Mouse (Mus musculus) CH12.LX (cell line): ENCODE data around the gene Rab3a. TPM values are rescaled to one million over a fixed set of nuclear protein-coding genes. Genes with fewer than 3 reads are reported as not detected.

ENCODE experiments used
- DNase-seq: peaks from one replicate; pipeline ENCODE4 v3.0.0-alpha.2; 2013; ENCODE audit errors: extremely low read depth
- H3K27ac ChIP-seq: 2 replicates; pipeline ENCODE4 v1.5.1; 2012; ENCODE audit warnings: low read depth, mild to moderate bottlenecking, control low read depth, moderate library complexity; ENCODE audit not compliant: insufficient read depth
- H3K27me3 ChIP-seq: replicated peaks from 2 replicates; pipeline ENCODE3; 2012; ENCODE audit warnings: inconsistent platforms
- H3K36me3 ChIP-seq, 2 experiments: replicated peaks in 1 of 2; 2 replicates each; pipeline versions ENCODE3 to v1.6.1; 2012; ENCODE audit warnings: inconsistent platforms in 1 of 2, low read length in 1 of 2, mild to moderate bottlenecking in 1 of 2, mixed read lengths in 1 of 2, moderate library complexity in 1 of 2; ENCODE audit not compliant: control insufficient read depth in 1 of 2, insufficient read depth in 1 of 2
- H3K4me1 ChIP-seq, 2 experiments: 2 replicates each; pipeline ENCODE4 v1.6.1; 2012; ENCODE audit warnings: inconsistent platforms in 1 of 2, moderate library complexity in 1 of 2; ENCODE audit not compliant: insufficient read depth in 2 of 2, control insufficient read depth in 1 of 2
- H3K4me2 ChIP-seq: 2 replicates; pipeline ENCODE4 v1.6.1; 2012; ENCODE audit warnings: low read depth, mild to moderate bottlenecking, control low read depth; ENCODE audit not compliant: poor library complexity, insufficient read depth, severe bottlenecking
- H3K4me3 ChIP-seq, 3 experiments: fragments of 150-350 bp in 1 of 3; sonication (generic) in 1 of 3; replicated peaks in 1 of 3; 2 replicates each; pipeline versions ENCODE3 to v1.5.1; 2011 to 2012; ENCODE audit warnings: low read depth in 2 of 3, low read length in 2 of 3, mild to moderate bottlenecking in 2 of 3, moderate library complexity in 2 of 3, control low read depth in 1 of 3, improper control_type of control experiment in 1 of 3, inconsistent platforms in 1 of 3, mixed read lengths in 1 of 3; ENCODE audit not compliant: poor library complexity in 1 of 3
- H3K79me2 ChIP-seq: replicated peaks from 2 replicates; pipeline ENCODE4 v1.6.1; 2012; ENCODE audit warnings: mild to moderate bottlenecking, moderate library complexity; ENCODE audit not compliant: control insufficient read depth, poor library complexity, insufficient read depth, severe bottlenecking; ENCODE audit errors: extremely low read depth
- H3K9ac ChIP-seq: 2 replicates; pipeline ENCODE4 v1.6.1; 2012; ENCODE audit warnings: low read depth, mild to moderate bottlenecking, control low read depth, moderate library complexity; ENCODE audit not compliant: insufficient read depth
- H3K9me3 ChIP-seq: replicated peaks from 2 replicates; pipeline ENCODE3; 2012; ENCODE audit warnings: low read length, inconsistent platforms, mixed read lengths
- BHLHE40 ChIP-seq: IDR thresholded peaks from 2 replicates; pipeline ENCODE4 v1.6.1; 2011; ENCODE audit warnings: mild to moderate bottlenecking, low read depth, low read length, improper control_type of control experiment
- CHD2 ChIP-seq: IDR thresholded peaks from 2 replicates; pipeline ENCODE4 v1.6.1; 2011; ENCODE audit warnings: low read length, improper control_type of control experiment
- ELF1 ChIP-seq: IDR thresholded peaks from 2 replicates; pipeline ENCODE4 v1.6.1; 2014; ENCODE audit warnings: low read depth, mild to moderate bottlenecking, inconsistent platforms, low read length, improper control_type of control experiment
- EP300 ChIP-seq: IDR thresholded peaks from 2 replicates; pipeline ENCODE4 v1.6.1; 2011; ENCODE audit warnings: low read length, improper control_type of control experiment
- IRF4 ChIP-seq: IDR thresholded peaks from 2 replicates; pipeline ENCODE4 v1.6.1; 2014; ENCODE audit warnings: low read depth, mild to moderate bottlenecking, inconsistent platforms, low read length, improper control_type of control experiment
- JUN ChIP-seq: IDR thresholded peaks from 2 replicates; pipeline ENCODE4 v1.6.1; 2011; ENCODE audit warnings: low read depth, mild to moderate bottlenecking, low read length, improper control_type of control experiment, moderate library complexity; ENCODE audit not compliant: insufficient read depth
- JUND ChIP-seq: conservative IDR thresholded peaks from 2 replicates; pipeline ENCODE4 v1.6.1; 2011; ENCODE audit warnings: low read depth, low read length, improper control_type of control experiment
- MAFK ChIP-seq: IDR thresholded peaks from 2 replicates; pipeline ENCODE4 v1.6.1; 2011; ENCODE audit warnings: low read length, improper control_type of control experiment; ENCODE audit not compliant: insufficient replicate concordance
- MAX ChIP-seq: IDR thresholded peaks from 2 replicates; pipeline ENCODE4 v1.6.1; 2011; ENCODE audit warnings: low read length, improper control_type of control experiment
- MAZ ChIP-seq: IDR thresholded peaks from 2 replicates; pipeline ENCODE4 v1.6.1; 2012; ENCODE audit warnings: low read depth, mild to moderate bottlenecking, inconsistent platforms, low read length, improper control_type of control experiment, moderate library complexity
- MEF2A ChIP-seq: IDR thresholded peaks from 2 replicates; pipeline ENCODE4 v1.6.1; 2014; ENCODE audit warnings: low read depth, mild to moderate bottlenecking, inconsistent platforms, low read length, improper control_type of control experiment, borderline replicate concordance
- MYC ChIP-seq: IDR thresholded peaks from 2 replicates; pipeline ENCODE4 v1.6.1; 2011; ENCODE audit warnings: low read depth, mild to moderate bottlenecking, improper control_type of control experiment, low read length
- NELFE ChIP-seq: IDR thresholded peaks from 2 replicates; pipeline ENCODE4 v1.6.1; 2011; ENCODE audit warnings: low read depth, low read length, improper control_type of control experiment
- NRF1 ChIP-seq: IDR thresholded peaks from 2 replicates; pipeline ENCODE4 v1.6.1; 2014; ENCODE audit warnings: low read depth, mild to moderate bottlenecking, inconsistent platforms, low read length, improper control_type of control experiment, moderate library complexity
- PAX5 ChIP-seq: IDR thresholded peaks from 2 replicates; pipeline ENCODE4 v1.6.1; 2012; ENCODE audit warnings: low read length, inconsistent platforms, mixed read lengths
- POLR2A ChIP-seq: IDR thresholded peaks from 2 replicates; pipeline ENCODE4 v1.6.1; 2011; ENCODE audit warnings: low read depth, mild to moderate bottlenecking, improper control_type of control experiment, low read length
- RAD21 ChIP-seq: IDR thresholded peaks from 2 replicates; pipeline ENCODE4 v1.6.1; 2011; ENCODE audit warnings: low read depth, mild to moderate bottlenecking, low read length, improper control_type of control experiment, moderate library complexity
- RCOR1 ChIP-seq: conservative IDR thresholded peaks from 2 replicates; pipeline ENCODE4 v1.6.1; 2012; ENCODE audit warnings: low read depth, mild to moderate bottlenecking, inconsistent platforms, low read length, improper control_type of control experiment
- SIN3A ChIP-seq: IDR thresholded peaks from 2 replicates; pipeline ENCODE4 v1.6.1; 2012; ENCODE audit warnings: low read length, improper control_type of control experiment, inconsistent platforms
- SMC3 ChIP-seq: IDR thresholded peaks from 2 replicates; pipeline ENCODE4 v1.6.1; 2011; ENCODE audit warnings: low read depth, low read length, improper control_type of control experiment
- UBTF ChIP-seq: IDR thresholded peaks from 2 replicates; pipeline ENCODE4 v1.6.1; 2012; ENCODE audit warnings: low read depth, mild to moderate bottlenecking, inconsistent platforms, low read length, improper control_type of control experiment, moderate library complexity
- ZC3H11A ChIP-seq: IDR thresholded peaks from 2 replicates; pipeline ENCODE4 v1.6.1; 2012; ENCODE audit warnings: low read depth, mild to moderate bottlenecking, inconsistent platforms, low read length, improper control_type of control experiment
- dilution Hi-C: fragments of 300-500 bp; cut with MboI; formaldehyde crosslinking; loops from 2 replicates; pipeline ENCODE4 v1.14.3; 2020; ENCODE audit warnings: low sequenced_read_pairs; ENCODE audit not compliant: extremely low pct_unique_long_range_greater_than_20kb, extremely low pct_ligation_motif_present
- in situ Hi-C: fragments of 300-500 bp; cut with MboI; formaldehyde crosslinking; loops from 3 replicates; pipeline ENCODE4 v1.14.3; 2019; ENCODE audit warnings: low sequenced_read_pairs, low pct_ligation_motif_present, low pct_unique_long_range_greater_than_20kb, mixed read lengths
- polyA plus RNA-seq: library from polyadenylated mRNA; unstranded; fragments of >175 nt; gene quantifications from 2 replicates; pipeline ENCODE4 v1.2.1, GENCODE M21; 2012; ENCODE audit warnings: low read depth; ENCODE audit not compliant: insufficient read length
- total RNA-seq, 2 experiments: library from RNA; depleted of rRNA; stranded (reverse); fragments of 300-350 nt in 1 of 2; fragments of >200 nt in 1 of 2; gene quantifications; 2 replicates each; pipeline ENCODE4 v1.2.3; 2012 to 2014

Gene Rab3a
- total and polyA plus RNA-seq, 3 experiments: 0.87 to 1.9 (median 0.99) TPM

DNA sequence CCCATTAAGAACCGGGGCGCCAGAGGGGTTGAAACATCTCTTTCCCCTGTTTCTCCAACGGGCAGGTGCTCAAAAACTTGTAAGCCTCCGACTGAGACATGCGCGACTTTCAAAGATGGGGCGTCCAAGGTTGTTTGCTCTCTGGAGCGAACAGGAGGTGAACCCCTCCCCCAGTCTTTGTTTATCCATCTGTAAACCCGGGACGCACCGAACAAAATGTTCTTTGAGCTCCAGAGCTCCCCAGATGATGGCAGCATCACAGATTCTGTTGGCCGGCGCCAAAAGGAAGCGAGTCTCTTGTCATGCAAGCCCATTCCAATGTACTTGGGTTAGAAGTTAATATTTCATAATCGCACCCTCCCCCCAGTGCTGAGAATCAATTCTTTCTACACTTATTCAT is 43.8 kb downstream of the Rab3a start:
- dilution Hi-C loops: no loop called here
- H3K9ac ChIP-seq: no peak overlapping the region

DNA sequence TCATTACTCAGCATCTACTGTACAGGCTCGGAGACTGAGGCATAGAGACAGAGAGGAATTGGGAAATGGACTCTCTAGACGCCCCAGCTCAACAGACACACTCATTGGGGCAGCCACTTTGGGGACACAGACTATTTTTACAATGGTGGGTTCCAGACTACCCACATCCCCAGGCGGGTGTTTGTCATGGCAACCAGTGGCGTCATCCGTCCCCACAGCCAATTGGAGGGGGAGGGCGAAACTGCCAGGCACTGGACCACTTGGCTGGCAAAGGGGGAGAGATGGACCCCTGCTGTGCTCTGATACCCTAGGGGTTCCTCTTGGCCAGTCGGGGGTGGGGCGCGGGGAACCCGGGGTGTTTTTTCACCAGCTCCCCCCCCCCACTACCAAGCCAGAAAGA is 46.2 kb downstream of the Rab3a start:
- no peaks in the 10 kb centered on the region for H3K79me2 ChIP-seq
- H3K4me2 ChIP-seq: no peak overlapping the region
- no peak for TF ChIP-seq SMC3
- no peak for TF ChIP-seq RCOR1
- no peak for TF ChIP-seq SIN3A
- no peak for TF ChIP-seq MEF2A
- TF ChIP-seq ZC3H11A: no peak
- no peak for TF ChIP-seq MAZ
- no peak for TF ChIP-seq PAX5
- dilution Hi-C loops: no loop called here
- H3K4me1 ChIP-seq: peaks cover 10 to 38% of the 10 kb centered on the region in 2 experiments
- DNase-seq: no peak
- peaks cover 17% of the 10 kb centered on the region for H3K27me3 ChIP-seq
- peaks cover 0 to 1% of the 10 kb centered on the region in 2 experiments for H3K36me3 ChIP-seq
- H3K4me3 ChIP-seq: no peak overlapping the region
- H3K9me3 ChIP-seq: no peaks in the 10 kb centered on the region
- in situ Hi-C loops: loop anchor here (5.0 kb wide), 1 partner anchor 33 kb away; no protein-coding TSS in a partner anchor
- no peak overlapping the region for H3K27ac ChIP-seq
- H3K9ac ChIP-seq: no peak overlapping the region

More for the DNA sequence above, 43.8 kb downstream of the Rab3a start:
- H3K36me3 ChIP-seq: peaks cover 0 to 1% of the 10 kb centered on the region in 2 experiments
- H3K27ac ChIP-seq: no peak overlapping the region
- no peak for DNase-seq
- H3K4me3 ChIP-seq: no peak overlapping the region
- H3K4me2 ChIP-seq: no peak overlapping the region
- H3K27me3 ChIP-seq: peaks cover 38% of the 10 kb centered on the region
- peaks cover 6 to 25% of the 10 kb centered on the region in 2 experiments for H3K4me1 ChIP-seq
- no peaks in the 10 kb centered on the region for H3K9me3 ChIP-seq
- no peaks in the 10 kb centered on the region for H3K79me2 ChIP-seq
- no peak for TF ChIP-seq MAFK
- no peak for TF ChIP-seq JUN
- TF ChIP-seq MAX: no peak
- TF ChIP-seq ELF1: no peak
- no peak for TF ChIP-seq MAZ
- TF ChIP-seq RAD21: no peak
- TF ChIP-seq IRF4: no peak
- no peak for TF ChIP-seq NELFE
- in situ Hi-C loops: no loop called here

DNA sequence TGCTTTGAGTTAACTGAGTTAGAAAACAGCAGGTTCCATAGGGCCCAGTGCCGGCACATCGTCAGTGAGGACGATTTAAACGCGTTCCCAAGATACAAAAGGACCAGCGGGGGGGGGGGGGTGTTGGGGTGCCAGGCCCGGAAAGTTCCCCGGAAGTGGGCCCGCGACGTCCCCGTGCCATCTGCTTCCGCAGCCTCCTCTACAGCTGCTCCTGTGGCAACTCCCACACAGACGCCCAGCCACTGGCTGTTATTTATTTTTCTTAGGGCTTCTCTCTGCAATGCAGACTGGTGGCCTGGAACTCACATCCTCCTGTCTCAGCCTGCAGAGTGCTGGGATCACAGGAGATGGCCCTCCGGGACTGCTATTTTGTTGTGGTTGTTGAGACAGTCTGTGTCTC is 46.7 kb downstream of the Rab3a start:
- dilution Hi-C loops: no loop called here
- H3K27me3 ChIP-seq: peaks cover 12% of the 10 kb centered on the region
- H3K4me3 ChIP-seq: no peak overlapping the region
- no peak overlapping the region for H3K4me2 ChIP-seq
- no peak overlapping the region for H3K9ac ChIP-seq
- peaks cover 15 to 43% of the 10 kb centered on the region in 2 experiments for H3K4me1 ChIP-seq
- peaks cover 0 to 1% of the 10 kb centered on the region in 2 experiments for H3K36me3 ChIP-seq
- no peak overlapping the region for H3K27ac ChIP-seq
- H3K9me3 ChIP-seq: no peaks in the 10 kb centered on the region
- TF ChIP-seq UBTF (no peak), ELF1 (no peak), PAX5 (no peak), CHD2 (no peak), MYC (no peak), MEF2A (no peak), EP300 (no peak), JUND (no peak), BHLHE40 (no peak), NRF1 (no peak), POLR2A (no peak), RAD21 (no peak), IRF4 (no peak), JUN (no peak), SIN3A (no peak), SMC3 (no peak)
- TF ChIP-seq, all 38 proteins: peak for 0
- in situ Hi-C loops: loop anchor here (5.0 kb wide), 1 partner anchor 34 kb away; no protein-coding TSS in a partner anchor
- H3K79me2 ChIP-seq: no peaks in the 10 kb centered on the region
- DNase-seq: no peak
